Mouse (Mus musculus) bone marrow macrophage, adult 2 months (primary cell): ENCODE results near the gene Olfr13.

Source experiments
- CTCF ChIP-seq: IDR thresholded peaks from 2 replicates; pipeline ENCODE4 v1.5.1; 2012; ENCODE audit warnings: low read depth, mild to moderate bottlenecking, low read length, moderate library complexity
- POLR2A ChIP-seq: IDR thresholded peaks from 2 replicates; pipeline ENCODE4 v1.6.1; 2012; ENCODE audit warnings: mild to moderate bottlenecking, low read depth, low read length, borderline replicate concordance

DNA sequence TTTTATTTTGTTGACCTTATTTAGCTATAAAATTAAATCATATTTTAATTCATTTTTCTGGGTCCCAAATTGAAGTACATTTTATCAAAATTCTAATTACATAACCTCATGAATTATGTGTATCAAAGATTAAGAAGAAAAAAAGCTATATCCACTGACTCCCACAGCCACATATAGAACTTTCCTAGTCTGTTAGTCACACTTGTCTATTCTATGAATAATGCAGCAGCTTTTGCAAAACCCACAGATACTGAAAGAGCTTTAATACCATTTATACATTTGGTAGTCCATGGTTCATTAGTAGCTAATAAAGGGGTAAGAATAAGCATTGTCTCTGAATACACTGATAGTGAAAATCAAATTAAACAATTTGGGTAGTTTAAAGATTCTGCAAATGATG, 30.8 kb downstream of the Olfr13 start:
- TF ChIP-seq CTCF = no peak
- TF ChIP-seq POLR2A = no peak
